Mouse (Mus musculus) left cerebral cortex, adult 2 months (tissue): ENCODE measurements around the gene Padi6. TPM values are rescaled to one million over a fixed set of nuclear protein-coding genes. Genes with fewer than 3 reads are reported as not detected.
A peak's percentile ranks its signal among the peaks of the same experiment; 100 is the strongest.

Source experiments
- DNase-seq, 2 experiments: peaks; one replicate each; pipeline ENCODE4 v3.0.0; 2021 to 2022; ENCODE audit warnings: low spot score in 2 of 2, mixed read lengths in 1 of 2; ENCODE audit errors: extremely low spot score in 1 of 2
- H3K27ac ChIP-seq: fragments of 200-600 bp; 2 replicates; pipeline ENCODE4 v1.8.1; 2022
- H3K4me3 ChIP-seq: fragments of 200-600 bp; 2 replicates; pipeline ENCODE4 v1.8.1; 2022
- CTCF ChIP-seq: fragments of 200-600 bp; IDR thresholded peaks from 2 replicates; pipeline ENCODE4 v1.8.1; 2022; ENCODE audit warnings: antibody characterized with exemption, mild to moderate bottlenecking, moderate library complexity
- intact Hi-C: fragments of 180-260 bp; cut with DNase I; formaldehyde crosslinking; loops from one replicate; pipeline ENCODE4 v1.15.1; 2025
- microRNA-seq, 2 experiments: library from miRNA; unstranded; fragments of <30 nt; microRNA quantifications; one replicate each; pipeline ENCODE4 v1.2.0; 2021
- total RNA-seq, 2 experiments: library from RNA; stranded (reverse); gene quantifications; 2 replicates each; pipeline ENCODE4 v1.2.3; 2021

The Padi6 gene
- total RNA-seq, 2 experiments from 2014 or later: not detected

DNA sequence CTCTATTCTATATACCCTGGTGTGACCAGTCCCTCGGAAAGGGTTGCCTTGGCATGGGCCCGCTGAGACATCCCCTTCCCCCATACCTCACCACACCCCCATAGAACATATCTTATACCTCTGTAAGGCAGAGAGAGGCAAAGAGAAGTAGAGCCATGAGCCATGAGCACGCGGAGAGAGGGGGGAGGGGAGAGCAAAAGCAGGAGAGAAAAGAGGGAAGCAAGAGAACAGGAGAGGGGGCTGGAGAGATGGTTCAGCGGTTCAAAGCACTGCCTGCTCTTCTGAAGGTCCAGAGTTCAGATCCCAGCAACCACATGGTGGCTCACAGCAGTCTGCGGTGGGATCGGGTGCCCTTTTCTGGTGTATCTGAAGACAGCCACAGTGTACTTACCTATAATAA, 51.0 kb downstream of the Padi6 start:
- intact Hi-C loops: no loop called here
- Histone ChIP-seq H3K27ac (no peak overlapping the region), H3K4me3 (no peak overlapping the region)
- no peak for TF ChIP-seq CTCF
- no peak for DNase-seq

DNA sequence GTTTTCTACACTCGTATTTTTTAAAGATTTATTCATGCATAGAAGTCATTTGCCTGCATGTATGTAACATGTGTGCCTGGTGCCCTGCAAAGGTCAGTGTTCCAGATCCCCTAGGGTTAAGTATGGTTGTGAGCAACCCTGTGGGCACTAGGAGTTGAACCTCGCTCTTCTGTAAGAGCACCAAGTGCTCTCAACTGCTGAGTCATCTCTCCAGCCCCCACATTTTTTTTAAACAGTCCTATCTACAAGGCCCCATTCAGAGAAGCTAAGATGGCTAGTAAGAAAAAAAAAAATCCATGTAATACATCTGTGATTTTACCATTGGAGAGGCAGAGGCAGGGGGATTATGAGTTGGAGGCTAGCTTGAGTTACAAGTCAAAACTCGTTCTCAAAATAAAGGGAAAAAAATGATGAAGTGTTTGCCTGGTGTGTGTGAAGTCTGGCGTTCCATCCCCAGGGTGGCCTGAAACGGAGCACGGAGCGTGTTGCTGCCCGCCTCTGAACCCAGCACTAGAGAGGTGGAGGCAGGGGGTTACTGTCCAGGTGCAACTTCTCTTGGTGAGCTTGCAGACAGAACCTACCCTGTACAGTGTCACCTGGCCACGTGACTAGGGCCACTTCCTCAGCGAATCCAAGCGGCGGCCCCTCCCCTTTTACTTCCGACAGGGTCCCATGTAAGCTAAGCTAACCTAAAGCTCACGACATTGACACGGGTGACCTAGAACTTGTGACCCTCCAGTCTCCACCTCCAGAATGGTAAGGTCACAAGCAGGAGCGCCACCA, 52.4 kb downstream of the Padi6 start:
- no peak overlapping the region for H3K4me3 ChIP-seq
- TF ChIP-seq CTCF: no peak
- intact Hi-C loops: no loop called here
- no peak for DNase-seq
- H3K27ac ChIP-seq: no peak overlapping the region

GRCm38 (mm10) chr4:140688826-140689425, 53.5 kb downstream of the Padi6 start:
- H3K4me3 ChIP-seq: no peak overlapping the region
- TF ChIP-seq CTCF: no peak
- H3K27ac ChIP-seq: no peak overlapping the region
- DNase-seq: no peak
- intact Hi-C loops: no loop called here

GRCm38 (mm10) chr4:140688044-140688825, 54.2 kb downstream of the Padi6 start:
- Histone ChIP-seq H3K27ac (no peak overlapping the region), H3K4me3 (no peak overlapping the region)
- no peak for TF ChIP-seq CTCF
- intact Hi-C loops: no loop called here
- no peak for DNase-seq

GRCm38 (mm10) chr4:140684881-140685303, 57.6 kb downstream of the Padi6 start:
- Histone ChIP-seq H3K27ac (no peak overlapping the region), H3K4me3 (no peak overlapping the region)
- TF ChIP-seq CTCF: peak; percentile 31
- intact Hi-C loops: no loop called here
- no peak for DNase-seq

GRCm38 (mm10) chr4:140684141-140684871, 58.1 kb downstream of the Padi6 start:
- H3K27ac ChIP-seq: no peak overlapping the region
- DNase-seq: no peak
- intact Hi-C loops: no loop called here
- TF ChIP-seq CTCF: no peak
- H3K4me3 ChIP-seq: no peak overlapping the region

GRCm38 (mm10) chr4:140683608-140684007, 58.8 kb downstream of the Padi6 start:
- no peak for TF ChIP-seq CTCF
- DNase-seq: no peak
- intact Hi-C loops: no loop called here
- Histone ChIP-seq H3K4me3 (no peak overlapping the region), H3K27ac (no peak overlapping the region)

- Histone ChIP-seq H3K4me3 (no peak overlapping the region), H3K27ac (no peak overlapping the region)
- intact Hi-C loops: loop anchor here (1.0 kb wide), 2 partner anchors 18 to 276 kb away; no protein-coding TSS in a partner anchor
- no peak for DNase-seq
- TF ChIP-seq CTCF: no peak
Observed at GRCm38 (mm10) chr4:140680731-140681397, 61.6 kb downstream of the Padi6 start.

DNA sequence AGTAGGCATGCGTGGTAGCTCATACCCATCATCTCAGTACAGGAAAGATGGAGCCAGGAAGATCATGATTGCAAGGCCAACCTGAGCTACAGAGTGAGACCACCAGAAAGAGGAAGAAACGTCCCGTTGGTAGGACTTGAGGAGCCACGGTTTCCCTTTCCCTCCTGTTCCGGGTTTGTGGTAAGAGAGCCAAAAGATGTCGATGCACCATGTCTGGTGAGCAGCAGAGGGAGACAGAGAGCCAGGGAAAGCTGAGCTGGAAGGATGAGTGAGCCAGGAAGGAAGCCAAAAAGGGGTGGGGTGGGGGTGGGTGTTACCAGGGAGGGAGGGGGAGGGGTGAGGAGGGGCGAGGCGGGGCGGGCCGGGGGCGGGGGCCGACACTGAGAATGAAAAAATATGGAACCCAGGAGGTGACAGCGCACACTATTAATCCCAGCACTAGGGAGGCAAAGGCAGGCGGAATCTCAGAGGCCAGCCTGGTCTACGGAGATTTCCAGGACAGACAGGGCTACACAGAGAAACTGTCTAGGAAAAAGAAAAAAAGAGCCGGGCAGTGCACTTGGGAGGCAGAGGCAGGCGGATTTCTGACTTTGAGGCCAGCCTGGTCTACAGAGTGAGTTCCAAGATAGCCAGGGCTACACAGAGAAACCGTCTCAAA, 62.6 kb downstream of the Padi6 start:
- intact Hi-C loops: loop anchor here (1.0 to 5.0 kb wide), 8 partner anchors 19 to 803 kb away; partner anchors contain the start of gene Igsf21
- H3K27ac ChIP-seq: peak overlapping the region; percentile 57; the same call in 1 of the 2 replicates
- peak; percentile 65 for TF ChIP-seq CTCF
- DNase-seq: peak; percentile 83 to 85
- peak overlapping the region; percentile 20; the same call in 1 of the 2 replicates for H3K4me3 ChIP-seq

DNA sequence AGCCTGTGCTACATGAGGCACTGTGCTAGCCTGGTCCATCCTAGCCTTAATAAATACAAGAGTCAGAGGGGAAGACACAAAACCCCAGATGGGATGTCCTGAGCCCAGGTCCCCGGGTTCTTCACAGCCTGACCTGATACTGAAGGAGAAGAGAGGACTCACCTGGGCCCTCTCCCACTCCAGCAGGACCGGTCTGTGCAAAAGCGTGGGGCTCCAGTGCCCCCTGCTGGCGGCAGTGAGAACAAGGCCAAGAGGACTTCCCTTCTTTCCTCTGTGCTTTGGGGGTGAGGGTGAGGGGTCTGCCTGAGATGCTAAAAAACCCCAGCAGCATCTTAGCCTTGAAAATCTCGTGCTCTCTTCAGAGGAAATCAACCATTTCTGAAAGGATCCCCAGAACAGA, 63.4 kb downstream of the Padi6 start:
- TF ChIP-seq CTCF: peak; percentile 76
- Histone ChIP-seq H3K4me3 (no peak overlapping the region), H3K27ac (no peak overlapping the region)
- intact Hi-C loops: loop anchor here (1.0 to 5.0 kb wide), 6 partner anchors 35 to 802 kb away; partner anchors contain the start of gene Igsf21
- DNase-seq: peak in 1 of 2 experiments; percentile 36

Small RNA genes lying within 50 kb of the gene (microRNA-seq; reads per million reads assigned to microRNA genes)
- gene Gm23045 (0 reads per million in 2 experiments), gene Gm25951 (0 reads per million in 2 experiments)

Other genes with a start within 250 kb of the Padi6 start
- gene Arhgef10l, start 76.6 kb downstream of the Padi6 start, total RNA-seq: 10 to 100 TPM; 63.2 to 71.5 TPM
- gene Rcc2, start 42.1 kb downstream of the Padi6 start, total RNA-seq: 10 to 100 TPM; 87.4 to 91.7 TPM
- under 1 TPM in 1 of 2 experiments, not detected in 1; 0.14 TPM for gene Padi4, start 31.6 kb upstream of the Padi6 start, total RNA-seq
- gene Padi3, start 68.0 kb upstream of the Padi6 start, total RNA-seq: not detected
- gene Padi1, start 103.1 kb upstream of the Padi6 start, total RNA-seq: under 1 TPM in 1 of 2 experiments, not detected in 1; 0.09 TPM
- gene Padi2, start 163.7 kb upstream of the Padi6 start, total RNA-seq: 10 to 100 TPM; 10.2 to 11.6 TPM
- gene Sdhb, start 218.6 kb upstream of the Padi6 start, total RNA-seq: 100 to 1,000 TPM; 170 to 178 TPM
- gene Atp13a2, start 244.2 kb upstream of the Padi6 start, total RNA-seq: 100 to 1,000 TPM; 150 to 155 TPM